Mouse (Mus musculus) liver, adult 2 months (tissue): ENCODE measurements around the gene Cobl.

Experiments
- CTCF ChIP-seq: fragments of 200-500 bp; IDR thresholded peaks from 2 replicates; pipeline ENCODE4 v1.5.1; 2011; ENCODE audit warnings: low read depth, low read length, control low read depth
- POLR2A ChIP-seq: fragments of 200-500 bp; IDR thresholded peaks from 2 replicates; pipeline ENCODE4 v1.6.1; 2011; ENCODE audit warnings: low read length, control low read depth; ENCODE audit not compliant: insufficient read depth; ENCODE audit errors: extremely low read depth

DNA sequence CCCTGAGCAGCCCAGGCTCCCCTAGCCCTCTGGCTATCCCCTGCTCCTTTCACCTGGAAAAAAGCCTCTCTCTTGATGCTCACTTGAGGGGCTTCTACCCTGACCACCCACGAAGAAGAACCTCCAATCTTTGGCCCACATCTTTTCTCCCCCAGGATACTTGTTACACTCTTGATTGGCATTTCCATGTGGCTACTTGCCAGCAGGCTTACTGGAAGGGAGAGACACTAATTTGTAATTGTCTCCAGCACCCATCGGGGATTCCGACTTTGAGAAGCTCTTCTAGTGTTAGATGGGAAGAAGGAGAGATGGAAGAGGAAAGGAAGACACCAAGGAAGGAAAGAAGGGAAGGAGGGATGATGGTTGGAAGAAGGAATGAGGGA lies 232.0 kb downstream of the Cobl start:
- TF ChIP-seq CTCF = no peak
- TF ChIP-seq POLR2A = no peak
